Mouse (Mus musculus) mesoderm, embryonic 11.5 days (tissue): ENCODE data around the gene Adgb.
"Not testable (repeated sequence)": the region's sequence is repeated elsewhere in the genome, so short reads cannot be mapped to it uniquely, and the experiment has no call there.

Source experiments
- DNase-seq: peaks from one replicate; pipeline ENCODE4 v3.0.0-alpha.2; 2012; ENCODE audit warnings: low read depth, low spot score

The Adgb gene

GRCm38 (mm10) chr10:10471961-10472610 lies at the start of gene Adgb:
Gene Adgb (minus strand): TSS chr10:10472326.
- DNase-seq, result peak; percentile 76

GRCm38 (mm10) chr10:10480139-10480538 lies 8.0 kb upstream of the Adgb start:
- DNase-seq, result no peak

GRCm38 (mm10) chr10:10477429-10477828 lies 5.3 kb upstream of the Adgb start:
- not testable (repeated sequence) for DNase-seq

GRCm38 (mm10) chr10:10476956-10477355 lies 4.8 kb upstream of the Adgb start:
- DNase-seq, result no peak

GRCm38 (mm10) chr10:10476549-10476948 lies 4.4 kb upstream of the Adgb start:
- DNase-seq, result no peak

- no peak for DNase-seq
These were observed 3.2 kb downstream of the Adgb start for GRCm38 (mm10) chr10:10468699-10469547.

GRCm38 (mm10) chr10:10460113-10460512 lies 12.0 kb downstream of the Adgb start:
- DNase-seq, result no peak

GRCm38 (mm10) chr10:10456991-10457390 lies 15.1 kb downstream of the Adgb start:
- DNase-seq, result no peak

GRCm38 (mm10) chr10:10449067-10449466 lies 23.1 kb downstream of the Adgb start:
- no peak for DNase-seq

GRCm38 (mm10) chr10:10444841-10445466 lies 27.2 kb downstream of the Adgb start:
- no peak for DNase-seq

- DNase-seq, result no peak
These were observed 28.6 kb downstream of the Adgb start for GRCm38 (mm10) chr10:10443558-10443957.

GRCm38 (mm10) chr10:10435014-10435413 lies 37.1 kb downstream of the Adgb start:
- no peak for DNase-seq

GRCm38 (mm10) chr10:10429635-10430034 lies 42.5 kb downstream of the Adgb start:
- no peak for DNase-seq

- DNase-seq, result no peak
These were observed 43.1 kb downstream of the Adgb start for GRCm38 (mm10) chr10:10429032-10429431.

- no peak for DNase-seq
These were observed 47.7 kb downstream of the Adgb start for GRCm38 (mm10) chr10:10424383-10424782.

- no peak for DNase-seq
These were observed 61.1 kb downstream of the Adgb start for GRCm38 (mm10) chr10:10411046-10411445.

- DNase-seq, result peak; percentile 42
These were observed 64.0 kb downstream of the Adgb start for GRCm38 (mm10) chr10:10408166-10408565.

GRCm38 (mm10) chr10:10395784-10396481 lies 76.2 kb downstream of the Adgb start:
- no peak for DNase-seq

- no peak for DNase-seq
These were observed 97.5 kb downstream of the Adgb start for GRCm38 (mm10) chr10:10374629-10375028.

- DNase-seq, result no peak
These were observed 108.1 kb downstream of the Adgb start for GRCm38 (mm10) chr10:10364025-10364424.

- DNase-seq, result peak; percentile 66
These were observed 116.4 kb downstream of the Adgb start for GRCm38 (mm10) chr10:10355605-10356227.
